ENCODE assay signal across 8 mouse cellular contexts in the genomic region with DNA sequence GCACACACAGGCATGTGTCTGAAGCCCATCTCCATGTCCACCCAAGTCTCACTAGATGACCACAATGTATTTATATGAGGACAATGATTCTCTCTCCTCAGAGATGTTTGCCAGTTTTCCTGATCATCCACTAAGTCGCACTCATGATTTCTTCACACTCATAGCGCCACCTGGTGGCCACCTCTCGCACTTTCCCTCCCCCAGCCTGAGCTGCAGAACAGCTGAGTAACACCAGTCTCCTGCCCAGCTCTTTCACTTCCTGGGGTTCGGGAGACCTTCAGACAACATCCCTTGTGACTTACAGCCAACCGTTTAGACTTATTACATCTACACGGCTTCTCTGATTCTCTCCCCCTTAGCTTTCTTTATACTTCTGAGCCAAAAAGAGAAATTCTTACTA. TPM values are rescaled to one million over a fixed set of nuclear protein-coding genes. Genes with fewer than 3 reads are reported as not detected.
DNase-seq lines count a peak whose midpoint lies in the region; ATAC-seq and TF ChIP-seq lines count a peak whose summit lies in the region.

No protein-coding gene starts in this region.

- 8% methylated on average over 6 of the region's 6 CpGs for WGBS in kidney, embryonic 14.5 days
- 4% methylated on average over 6 of the region's 6 CpGs for WGBS in liver, adult 2 months
- 11% methylated on average over 6 of the region's 6 CpGs for WGBS in neural tube, embryonic 12.5 days
- under 1% methylated on average over 6 of the region's 6 CpGs for WGBS in stomach, embryonic 16.5 days

- no peak overlapping the region for H3K9ac ChIP-seq in kidney, embryonic 14.5 days (ENCODE audit: low read depth, low read length)
- H3K9ac ChIP-seq in liver, adult 2 months (ENCODE audit: low read depth, low read length), result no peak overlapping the region
- H3K9ac ChIP-seq in neural tube, embryonic 12.5 days, result no peak overlapping the region
- no peak overlapping the region for H3K9ac ChIP-seq in stomach, embryonic 16.5 days (ENCODE audit: low read length)

- H3K27ac ChIP-seq in kidney, embryonic 14.5 days (ENCODE audit: low read depth, low read length), result no peak overlapping the region
- no peak overlapping the region for H3K27ac ChIP-seq in liver, adult 2 months (replicated peaks; ENCODE audit: insufficient read depth, low read depth, low read length)
- H3K27ac ChIP-seq in neural tube, embryonic 12.5 days, result no peak overlapping the region
- no peak overlapping the region for H3K27ac ChIP-seq in stomach, embryonic 16.5 days (ENCODE audit: low read length)

- peak; percentile 49 for DNase-seq in 3134 (ENCODE audit: extremely low read depth, insufficient read length, low spot score)
- peak; percentile 80 to 94 for DNase-seq in adrenal gland, adult (ENCODE audit: inconsistent age in 2 of 2, low spot score in 1 of 2)
- DNase-seq in embryo, embryonic 10 days (ENCODE audit: low spot score), result peak; percentile 93
- DNase-seq in gastrocnemius, postnatal 36 days, result peak; percentile 68 to 74
- DNase-seq in liver, adult 2 months (ENCODE audit: extremely low read depth, low read depth, low spot score), result peak; percentile 38

- H3K79me2 ChIP-seq in liver, adult 2 months (ENCODE audit: control insufficient read depth, insufficient read depth, low read length), result no peaks in the 10 kb centered on the region

- no peak overlapping the region for H3K4me3 ChIP-seq in kidney, embryonic 14.5 days (ENCODE audit: low read length)
- no peak overlapping the region for H3K4me3 ChIP-seq in liver, adult 2 months (ENCODE audit: insufficient read depth, low read depth, low read length)
- H3K4me3 ChIP-seq in neural tube, embryonic 12.5 days, result no peak overlapping the region
- no peak overlapping the region for H3K4me3 ChIP-seq in stomach, embryonic 16.5 days (replicated peaks; ENCODE audit: low read length)

- no peaks in the 10 kb centered on the region for H3K9me3 ChIP-seq in kidney, embryonic 14.5 days (ENCODE audit: control insufficient read depth, low read length)
- H3K9me3 ChIP-seq in neural tube, embryonic 12.5 days, result no peaks in the 10 kb centered on the region
- no peaks in the 10 kb centered on the region for H3K9me3 ChIP-seq in stomach, embryonic 16.5 days (replicated peaks; ENCODE audit: control insufficient read depth, low read length)

- no peak overlapping the region for H3K4me2 ChIP-seq in kidney, embryonic 14.5 days (replicated peaks; ENCODE audit: low read depth, low read length)
- H3K4me2 ChIP-seq in neural tube, embryonic 12.5 days (replicated peaks), result no peak overlapping the region
- no peak overlapping the region for H3K4me2 ChIP-seq in stomach, embryonic 16.5 days (ENCODE audit: low read depth, low read length)

- H3K36me3 ChIP-seq in kidney, embryonic 14.5 days (ENCODE audit: control insufficient read depth, insufficient read depth, low read length), result no peaks in the 10 kb centered on the region
- H3K36me3 ChIP-seq in liver, adult 2 months (ENCODE audit: control insufficient read depth, insufficient read depth, low read length), result no peaks in the 10 kb centered on the region
- no peaks in the 10 kb centered on the region for H3K36me3 ChIP-seq in neural tube, embryonic 12.5 days
- H3K36me3 ChIP-seq in stomach, embryonic 16.5 days (ENCODE audit: control insufficient read depth, insufficient read depth, low read length), result no peaks in the 10 kb centered on the region

- peaks cover 3% of the 10 kb centered on the region; the same call in 1 of the 2 replicates for H3K4me1 ChIP-seq in kidney, embryonic 14.5 days (ENCODE audit: control insufficient read depth, insufficient read depth, low read length)
- H3K4me1 ChIP-seq in liver, adult 2 months (ENCODE audit: control insufficient read depth, insufficient read depth, low read length), result no peaks in the 10 kb centered on the region
- 0 out of 2 replicates have a peak, but pooled peaks cover 3% of the 10 kb centered on the region for H3K4me1 ChIP-seq in neural tube, embryonic 12.5 days
- no peaks in the 10 kb centered on the region for H3K4me1 ChIP-seq in stomach, embryonic 16.5 days (ENCODE audit: control insufficient read depth, insufficient read depth, low read length)

- no peaks in the 10 kb centered on the region for H3K27me3 ChIP-seq in kidney, embryonic 14.5 days (ENCODE audit: control insufficient read depth, insufficient read depth, low read length)
- H3K27me3 ChIP-seq in liver, adult 2 months (ENCODE audit: control insufficient read depth, insufficient read depth, low read length), result 0 out of 2 replicates have a peak, but pooled peaks cover 2% of the 10 kb centered on the region
- H3K27me3 ChIP-seq in neural tube, embryonic 12.5 days (replicated peaks), result no peaks in the 10 kb centered on the region
- H3K27me3 ChIP-seq in stomach, embryonic 16.5 days (ENCODE audit: control insufficient read depth, insufficient read depth, low read length), result no peaks in the 10 kb centered on the region

- no peak for TF ChIP-seq POLR2A in liver, adult 2 months (IDR thresholded peaks at IDR 0.05; ENCODE audit: extremely low read depth, insufficient read depth, low read length)

- ATAC-seq in kidney, embryonic 14.5 days (ENCODE audit: low FRiP score, low TSS enrichment), result peak; percentile 48; the same call in 1 of the 2 replicates
- ATAC-seq in neural tube, embryonic 12.5 days (ENCODE audit: low FRiP score, low read depth), result peak; percentile 42
- peak; percentile 48; the same call in 1 of the 2 replicates for ATAC-seq in stomach, embryonic 16.5 days (ENCODE audit: insufficient read depth, low FRiP score)

- peak; percentile 94 for TF ChIP-seq CTCF in liver, adult 2 months (IDR thresholded peaks at IDR 0.05; ENCODE audit: low read depth, low read length)

- intact Hi-C loops in gastrocnemius, postnatal 36 days (cut with DNase I), result loop anchor here (2.0 kb wide), 2 partner anchors 135 to 395 kb away; no protein-coding TSS in a partner anchor

RNA-seq across cellular contexts. Expression of a gene that starts 37.3 kb away (rescaled TPM):
- total RNA-seq in gastrocnemius, postnatal 36 days (2021), result 1 to 10 TPM; 7.1 to 7.2 TPM
- polyA plus RNA-seq in kidney, embryonic 14.5 days (2014; fragmentation: Nextera tagmentation; extraction: Ambion mirVana), result 19.9 and 26.0 TPM in 2 replicates
- total RNA-seq in liver, adult 2 months (2014; rRNA removed), result 17.3 and 18.0 TPM in 2 replicates
- 6.2 and 6.9 TPM in 2 replicates for polyA plus RNA-seq in liver, adult 2 months (2012; rRNA removed)
- 20.2 and 23.5 TPM in 2 replicates for polyA plus RNA-seq in neural tube, embryonic 12.5 days (2016; fragmentation: Nextera tagmentation; extraction: Ambion mirVana)
- 22.9 and 23.7 TPM in 2 replicates for polyA plus RNA-seq in stomach, embryonic 16.5 days (2015; fragmentation: Nextera tagmentation; extraction: Ambion mirVana)

Comparison
In these comparisons a context has a peak if more than half of its experiments do, and no peak if none do; other contexts are left out.
1. DNase-seq: peak in every context shown above with its lines; median percentile 93 in embryo, embryonic 10 days; 87 in adrenal gland, adult; 71 in gastrocnemius, postnatal 36 days; 49 in 3134; 38 in liver, adult 2 months.